Mouse (Mus musculus) heart, postnatal 4 days (tissue): ENCODE data around the gene Pias3. TPM values are rescaled to one million over a fixed set of nuclear protein-coding genes. Genes with fewer than 3 reads are reported as not detected.
"Not testable (repeated sequence)": the region's sequence is repeated elsewhere in the genome, so short reads cannot be mapped to it uniquely, and the experiment has no call there.

Source experiments
- DNase-seq: peaks from one replicate; pipeline ENCODE4 v3.0.0; 2021
- total RNA-seq, 2 experiments: library from RNA; stranded (reverse); gene quantifications; 2 replicates each; pipeline ENCODE4 v1.2.3; 2021

The Pias3 gene
- total RNA-seq, 2 experiments from 2014 or later: 23.6 to 27.3 TPM

DNA sequence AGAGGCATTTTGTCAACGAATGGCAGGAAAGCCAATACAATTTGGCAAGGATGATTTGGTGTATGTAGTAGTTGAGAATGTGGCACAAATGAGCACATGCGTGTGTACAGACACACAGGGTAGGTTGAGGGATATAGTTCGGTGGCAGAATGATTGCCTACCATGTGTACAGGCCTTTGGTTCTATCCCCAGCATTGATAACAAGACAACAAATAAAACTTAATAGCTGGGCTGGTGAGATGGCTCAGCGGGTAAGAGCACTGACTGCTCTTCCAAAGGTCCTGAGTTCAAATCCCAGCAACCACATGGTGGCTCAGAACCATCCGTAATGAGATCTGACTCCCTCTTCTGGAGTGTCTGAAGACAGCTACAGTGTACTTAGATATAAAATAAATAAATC, 10.1 kb upstream of the Pias3 start:
- DNase-seq: not testable (repeated sequence)

- no peak for DNase-seq
Observed at GRCm38 (mm10) chr3:96688854-96689253, 7.3 kb upstream of the Pias3 start.

DNA sequence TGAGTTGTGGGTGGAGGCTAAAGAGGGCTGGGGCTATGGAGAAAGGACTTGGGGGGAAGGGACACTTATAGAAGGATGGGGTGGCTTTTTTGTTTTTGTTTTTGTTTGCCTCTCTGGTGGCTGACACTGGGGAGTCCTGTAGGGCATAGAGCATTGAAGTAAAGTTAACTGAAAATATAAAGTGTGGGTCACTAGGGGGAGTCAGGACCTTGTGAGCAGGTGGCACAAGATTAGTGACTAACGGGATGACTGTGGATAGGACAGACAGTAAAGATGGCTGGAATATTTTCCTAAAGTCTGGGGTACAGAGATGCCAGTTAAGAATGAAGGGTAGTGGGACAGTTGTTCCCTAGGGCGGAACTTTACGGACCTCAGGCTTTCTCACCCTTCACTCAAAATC, 5.9 kb upstream of the Pias3 start:
- no peak for DNase-seq

GRCm38 (mm10) chr3:96692506-96692905, 3.7 kb upstream of the Pias3 start:
- DNase-seq: peak; percentile 68

GRCm38 (mm10) chr3:96693579-96693978, 2.6 kb upstream of the Pias3 start:
- DNase-seq: no peak

DNA sequence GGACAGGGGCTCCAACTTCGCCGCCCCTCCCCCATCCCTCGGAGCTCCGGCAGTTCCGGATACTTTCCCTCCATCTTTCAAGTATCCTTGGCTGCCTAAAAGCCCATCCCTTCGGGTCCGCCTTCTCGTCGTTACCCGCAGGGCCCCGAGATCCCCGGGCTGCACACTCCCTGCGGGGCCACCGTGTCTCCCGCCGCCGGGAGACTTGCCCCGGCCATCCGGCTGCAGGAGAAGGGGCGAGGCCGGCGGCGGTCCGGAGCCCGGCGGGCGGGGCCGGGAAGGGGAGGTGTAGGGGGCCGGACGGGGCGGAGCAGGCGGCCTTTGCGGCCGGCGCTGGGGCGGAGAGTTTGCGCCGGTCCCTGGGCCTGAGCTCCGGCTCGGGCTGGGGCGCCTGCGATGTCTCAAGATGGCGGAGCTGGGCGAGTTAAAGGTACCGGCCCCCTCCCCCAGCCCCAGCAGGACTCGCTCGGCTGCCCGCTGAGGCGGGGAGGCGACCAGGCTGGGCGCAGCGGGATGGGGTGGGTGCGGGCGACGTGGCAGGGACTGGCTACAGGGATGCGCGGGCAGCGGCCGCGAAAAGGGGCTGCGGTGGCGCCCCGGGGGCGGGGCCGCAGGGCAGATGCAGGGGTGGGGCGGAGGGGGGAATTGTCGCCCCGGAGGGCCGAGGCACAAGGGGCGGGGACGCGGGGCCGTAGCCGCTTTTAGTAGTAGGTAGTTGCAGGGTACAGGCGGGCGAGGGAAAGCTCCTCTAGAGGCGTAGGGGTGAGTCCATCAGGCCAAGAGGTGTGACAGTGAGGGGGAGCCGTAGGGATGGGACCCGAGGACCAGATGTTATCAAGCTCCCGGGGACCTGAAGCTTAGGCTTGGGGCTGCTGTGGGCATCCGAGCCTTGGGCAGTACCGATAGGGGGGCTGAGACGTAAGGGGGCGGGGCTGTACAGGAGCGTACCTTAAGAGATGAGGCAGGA, 865 bp downstream of the Pias3 start:
- DNase-seq: peak; percentile 93

GRCm38 (mm10) chr3:96698993-96699690, 3.0 kb downstream of the Pias3 start:
- no peak for DNase-seq

DNA sequence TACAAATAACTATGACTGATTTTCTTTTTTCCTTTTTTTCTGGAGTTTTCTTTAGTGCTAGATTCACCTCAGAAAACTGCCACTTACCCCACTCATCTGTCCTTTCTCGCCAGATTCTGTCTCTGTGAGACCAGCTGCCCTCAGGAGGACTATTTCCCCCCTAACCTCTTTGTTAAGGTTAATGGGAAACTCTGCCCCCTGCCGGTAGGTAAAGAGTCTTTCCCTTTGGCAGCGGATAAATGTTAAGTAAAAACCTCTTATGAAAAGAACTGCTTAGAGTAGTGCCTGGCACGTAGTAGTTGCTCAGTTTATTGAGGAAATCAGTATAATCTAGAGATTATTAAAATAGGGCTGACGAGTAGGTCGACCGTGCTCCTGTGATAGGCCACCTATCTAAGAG, 4.2 kb downstream of the Pias3 start:
- peak; percentile 46 for DNase-seq

DNA sequence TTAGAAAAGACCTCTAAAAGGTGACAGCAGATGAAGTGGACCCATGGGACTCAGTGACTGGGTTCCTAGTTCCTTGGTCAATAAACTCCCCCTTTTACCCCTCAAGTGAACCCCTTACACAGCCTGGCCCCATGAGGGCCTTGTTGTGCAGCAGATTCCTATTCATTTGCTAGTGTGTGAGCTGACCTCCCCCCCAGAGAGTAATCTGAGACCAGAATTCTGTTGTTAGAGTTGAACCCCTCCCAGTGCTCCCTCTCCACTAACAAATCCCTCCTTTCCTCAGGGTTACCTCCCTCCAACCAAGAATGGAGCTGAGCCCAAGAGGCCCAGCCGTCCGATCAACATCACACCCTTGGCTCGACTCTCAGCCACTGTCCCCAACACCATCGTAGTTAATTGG, 4.8 kb downstream of the Pias3 start:
- no peak for DNase-seq

- peak; percentile 45 for DNase-seq
Observed at GRCm38 (mm10) chr3:96704778-96705177, 8.6 kb downstream of the Pias3 start.

DNA sequence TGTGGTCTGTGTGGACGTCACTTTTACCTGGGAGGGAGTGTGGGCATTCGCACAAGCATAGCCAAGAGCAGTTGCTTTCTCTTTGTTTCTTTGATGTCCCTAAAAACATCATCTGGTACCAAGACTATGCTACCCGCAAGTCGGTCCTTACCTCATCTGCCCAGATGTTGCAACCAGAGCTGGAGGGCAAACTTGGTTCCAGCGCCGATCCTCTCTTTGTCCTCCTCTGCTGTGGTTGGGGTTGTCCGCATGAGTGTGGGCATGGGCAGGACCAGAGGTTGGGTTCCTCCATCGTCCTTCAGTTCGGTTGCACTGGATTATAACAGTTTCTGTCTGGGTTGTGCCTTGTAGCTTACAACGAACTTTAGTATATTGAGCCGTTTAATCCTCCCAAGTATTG, 10.0 kb downstream of the Pias3 start:
- DNase-seq: no peak

- no peak for DNase-seq
Observed at GRCm38 (mm10) chr3:96706984-96707383, 10.8 kb downstream of the Pias3 start.

DNA sequence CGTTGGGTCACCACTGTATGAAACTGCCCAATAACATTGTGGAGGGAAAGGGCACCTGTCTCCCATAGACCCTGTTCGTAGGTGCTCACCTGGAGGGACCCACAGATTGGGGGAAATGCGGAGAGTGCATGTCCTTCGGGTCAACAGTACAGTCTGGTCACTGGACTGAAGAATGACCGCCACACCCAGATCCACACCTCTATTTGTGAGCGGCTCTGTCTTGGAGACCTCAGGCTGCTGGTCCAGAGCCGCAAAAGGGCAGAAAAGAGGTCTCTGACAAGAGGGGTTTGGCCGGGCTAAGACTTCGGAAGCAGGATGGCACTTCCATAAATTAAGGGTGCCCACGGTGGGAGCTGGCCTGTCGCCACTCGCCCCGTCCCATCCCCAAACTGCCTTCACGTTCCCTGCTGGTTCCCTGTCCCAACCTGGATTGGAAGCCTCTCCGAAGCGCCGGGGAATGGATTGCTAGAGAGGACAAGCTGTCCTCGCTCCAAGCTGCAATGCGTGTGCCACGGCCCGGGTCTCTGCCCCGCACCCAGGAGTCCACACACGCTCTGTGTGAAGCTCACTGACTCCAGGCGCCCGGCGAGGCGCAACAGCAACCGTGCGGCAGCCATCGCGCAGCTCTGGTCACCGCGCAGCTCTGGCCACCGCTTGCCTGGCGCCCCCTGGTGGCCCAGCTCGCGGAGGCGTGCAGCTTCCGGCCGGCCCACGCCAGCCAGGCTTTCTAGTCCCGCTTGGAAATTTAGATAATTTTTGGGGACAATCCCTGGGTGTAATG, 11.9 kb downstream of the Pias3 start, which contains the start of gene Nudt17:
Gene Nudt17 (minus strand): TSS at position 660 of the 781 bp plus-strand sequence.
- peak; percentile 91 for DNase-seq

DNA sequence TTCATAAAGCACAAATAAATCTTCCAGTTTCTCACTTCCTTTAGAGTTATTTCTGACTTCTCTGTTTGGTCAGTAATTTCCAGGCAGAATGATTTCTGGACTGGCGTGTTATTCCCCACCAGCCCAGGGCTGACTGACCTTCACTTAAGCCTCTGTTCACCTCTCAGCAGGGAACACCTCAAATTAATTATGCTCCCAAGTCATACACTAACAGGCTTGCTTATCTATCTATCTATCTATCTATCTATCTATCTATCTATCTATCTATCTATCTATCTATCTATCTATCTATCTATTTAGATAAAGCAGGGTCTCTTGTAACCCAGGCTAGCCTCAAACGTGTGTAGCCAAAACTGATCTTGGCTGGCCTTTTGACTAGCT, 12.5 kb downstream of the Pias3 start:
- no peak for DNase-seq

DNA sequence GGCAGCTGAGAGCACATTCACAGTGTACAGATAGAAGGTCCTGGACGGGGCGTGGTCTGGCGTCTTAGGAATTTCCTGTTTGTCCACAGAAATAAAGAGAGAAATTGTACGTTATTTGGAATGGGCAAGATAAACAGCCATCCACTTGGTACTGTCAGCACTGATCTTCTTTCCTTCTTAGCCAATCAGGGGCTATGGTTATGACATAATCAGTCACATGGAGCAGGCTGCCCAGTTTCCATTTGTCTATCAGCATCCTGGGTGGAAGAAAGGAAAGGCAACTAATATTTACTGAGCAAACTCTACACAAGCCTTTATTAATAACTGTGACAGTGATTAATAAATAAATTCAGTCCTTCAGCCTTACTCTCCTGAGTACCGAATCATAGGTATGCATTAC, 18.1 kb downstream of the Pias3 start:
- DNase-seq: no peak

DNA sequence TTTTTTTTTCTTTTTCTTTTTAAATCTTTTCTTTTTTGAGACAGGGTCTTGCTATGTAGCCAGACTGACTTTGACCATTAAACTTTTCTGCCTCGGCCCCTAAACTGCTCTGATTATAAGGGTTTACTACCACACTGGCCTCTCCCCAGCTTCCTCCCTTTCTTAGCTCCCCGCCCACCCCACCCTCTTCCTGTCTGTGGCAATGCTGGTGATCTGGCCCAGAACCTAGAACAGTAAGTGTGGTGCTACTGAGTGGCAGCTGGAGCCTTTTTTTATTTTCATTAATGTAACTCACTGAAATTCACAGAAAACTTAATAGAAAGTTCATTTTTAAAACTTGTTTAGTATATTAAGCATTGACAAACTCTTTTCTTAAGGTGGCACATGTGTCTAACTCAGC, 19.7 kb downstream of the Pias3 start:
- no peak for DNase-seq

DNA sequence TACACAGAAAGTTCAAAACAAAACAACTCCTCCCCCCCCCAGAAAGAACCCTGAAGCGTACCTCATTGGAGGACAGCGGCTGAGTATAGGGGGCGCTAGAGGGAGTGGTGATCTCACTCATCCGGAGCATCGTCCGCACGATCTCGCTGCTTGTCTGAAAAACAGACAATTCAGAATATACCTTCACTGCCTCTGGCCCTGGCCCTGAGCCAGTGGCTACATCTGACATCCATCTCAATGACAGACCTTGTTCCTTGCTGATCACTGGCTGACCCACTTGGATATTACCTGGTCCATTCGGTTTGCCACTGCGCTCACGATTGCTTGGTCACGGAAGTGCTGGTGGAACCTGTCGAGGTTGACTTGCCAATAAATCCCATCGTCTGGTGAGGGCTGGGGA, 23.0 kb downstream of the Pias3 start:
- DNase-seq: peak; percentile 52

DNA sequence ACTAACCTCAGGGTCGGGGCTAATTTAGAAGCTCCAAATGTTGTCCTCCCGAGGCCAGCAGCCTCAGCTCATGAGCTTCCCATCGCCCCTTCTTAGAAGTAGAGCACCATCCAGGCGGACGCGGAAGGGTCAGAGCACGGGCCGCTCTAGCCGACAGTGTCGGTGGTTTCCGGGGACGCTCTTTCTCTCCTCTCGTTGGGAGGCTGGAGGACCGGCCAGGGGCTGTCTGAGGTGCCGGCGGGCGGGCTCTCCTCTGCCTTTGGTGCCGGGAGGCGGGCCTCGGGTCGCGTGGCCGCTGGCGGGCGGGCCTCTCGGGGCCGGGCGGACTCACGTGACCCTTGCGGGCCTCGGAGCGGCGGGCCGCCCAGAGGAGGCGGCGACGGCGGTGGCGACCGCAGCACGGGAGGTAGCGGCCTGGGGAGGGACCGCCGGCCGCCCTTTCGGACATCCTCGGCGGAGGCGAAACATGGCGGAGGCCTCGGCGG, 31.2 kb downstream of the Pias3 start, which contains the start of the genes Polr3c and Rnf115:
Gene Polr3c (minus strand): TSS at position 286 of the 485 bp plus-strand sequence.
Gene Rnf115 (plus strand): TSS at position 322 of the 485 bp plus-strand sequence.
- DNase-seq: peak; percentile 97

- DNase-seq: no peak
Observed at GRCm38 (mm10) chr3:96727828-96728633, 31.8 kb downstream of the Pias3 start.

GRCm38 (mm10) chr3:96728634-96729402, 32.6 kb downstream of the Pias3 start:
- no peak for DNase-seq

GRCm38 (mm10) chr3:96729403-96729784, 33.2 kb downstream of the Pias3 start:
- no peak for DNase-seq
